Mouse (Mus musculus) G1E-ER4 (cell line): ENCODE measurements around the gene Amy2a5. TPM values are rescaled to one million over a fixed set of nuclear protein-coding genes. Genes with fewer than 3 reads are reported as not detected.
"Not testable (repeated sequence)": the region's sequence is repeated elsewhere in the genome, so short reads cannot be mapped to it uniquely, and the experiment has no call there.

Source experiments
- GATA1 ChIP-seq: IDR thresholded peaks from one replicate; pipeline ENCODE4 v1.8.0; 2012; ENCODE audit warnings: low read length, inconsistent platforms
- polyA plus RNA-seq: library from polyadenylated mRNA; stranded (reverse); fragments of >175 nt; gene quantifications from 2 replicates; pipeline ENCODE4 v1.2.3, GENCODE M21; 2012

Amy2a5 gene
- not detected in 2 replicates for polyA plus RNA-seq

DNA sequence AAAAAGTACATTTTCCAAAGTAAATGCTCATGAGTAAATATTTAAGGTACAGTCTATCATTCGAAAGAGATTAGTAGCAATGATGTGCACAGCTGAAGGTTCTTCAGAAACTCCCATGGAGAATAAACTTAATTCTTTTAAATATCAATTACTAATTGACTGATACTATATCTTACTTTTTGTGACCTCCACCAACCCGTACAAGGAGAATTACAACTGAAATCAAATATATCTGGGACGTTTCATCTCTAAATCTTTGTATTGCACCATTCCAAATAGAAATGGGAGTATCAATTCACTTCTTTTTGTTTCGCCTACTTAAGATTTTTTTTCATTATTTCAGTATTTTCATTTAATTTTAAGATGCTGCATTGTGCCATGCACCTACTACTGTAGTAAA is at the start of gene Amy2a5:
Gene Amy2a5 (minus strand): TSS at position 101 of the 400 bp plus-strand sequence.
- not testable (repeated sequence) for TF ChIP-seq GATA1

DNA sequence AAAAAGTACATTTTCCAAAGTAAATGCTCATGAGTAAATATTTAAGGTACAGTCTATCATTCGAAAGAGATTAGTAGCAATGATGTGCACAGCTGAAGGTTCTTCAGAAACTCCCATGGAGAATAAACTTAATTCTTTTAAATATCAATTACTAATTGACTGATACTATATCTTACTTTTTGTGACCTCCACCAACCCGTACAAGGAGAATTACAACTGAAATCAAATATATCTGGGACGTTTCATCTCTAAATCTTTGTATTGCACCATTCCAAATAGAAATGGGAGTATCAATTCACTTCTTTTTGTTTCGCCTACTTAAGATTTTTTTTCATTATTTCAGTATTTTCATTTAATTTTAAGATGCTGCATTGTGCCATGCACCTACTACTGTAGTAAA is 32.7 kb upstream of the Amy2a5 start, which contains the start of gene Amy2a4:
Gene Amy2a4 (minus strand): TSS at position 101 of the 400 bp plus-strand sequence.
- TF ChIP-seq GATA1 = not testable (repeated sequence)

DNA sequence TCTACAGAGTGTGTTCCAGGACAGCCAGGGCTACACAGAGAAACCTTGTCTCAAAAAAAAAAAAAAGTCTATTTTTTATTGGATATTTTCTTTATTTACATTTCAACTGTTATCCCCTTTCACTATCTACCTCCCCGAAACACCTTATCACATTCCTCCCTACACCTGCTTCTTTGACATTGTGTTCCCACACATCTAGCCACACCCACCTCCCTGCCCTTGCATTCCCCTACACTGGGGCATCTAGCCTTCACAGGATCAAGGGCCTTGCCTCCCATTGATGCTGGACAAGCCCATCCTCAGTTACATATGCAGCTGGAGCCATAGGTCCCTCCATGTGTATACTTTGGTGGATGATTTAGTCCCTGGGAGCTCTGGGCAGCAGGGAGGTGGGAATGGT is 31.5 kb downstream of the Amy2a5 start:
- no peak for TF ChIP-seq GATA1

Other genes starting within 250 kb of the Amy2a5 start
- not detected in 2 replicates for gene Amy2a4, start 32.6 kb upstream of the Amy2a5 start, polyA plus RNA-seq
- gene Amy2a3, start 65.2 kb upstream of the Amy2a5 start, polyA plus RNA-seq = not detected in 2 replicates
- not detected in 2 replicates for gene Amy2a2, start 97.8 kb upstream of the Amy2a5 start, polyA plus RNA-seq